ENCODE assay signal across 29 mouse cellular contexts in genomic region chr6:28785770-28786169, GRCm38 (mm10). TPM values are rescaled to one million over a fixed set of nuclear protein-coding genes. Genes with fewer than 3 reads are reported as not detected.
A peak's percentile ranks its signal among the peaks of the same experiment; 100 is the strongest.
DNase-seq lines count a peak whose midpoint lies in the region; ATAC-seq and TF ChIP-seq lines count a peak whose summit lies in the region.
"Had no signal": no experiment of that assay in that cellular context is flagged by ENCODE, and none has a peak within 500 bp of the region (broad histone marks: within the 10 kb centered on the region; RNA-seq: fewer than 3 reads in every experiment).

No protein-coding gene starts in this region.

- H3K4me1 ChIP-seq in heart, embryonic 11.5 days (ENCODE audit: control insufficient read depth, insufficient read depth, low read length) = peaks cover 45% of the 10 kb centered on the region
- peaks cover 36% of the 10 kb centered on the region for H3K4me1 ChIP-seq in liver, embryonic 13.5 days (replicated peaks)

- H3K9me3 ChIP-seq in heart, embryonic 11.5 days (replicated peaks; ENCODE audit: control insufficient read depth, low read length) = no peaks in the 10 kb centered on the region
- H3K9me3 ChIP-seq in liver, embryonic 13.5 days (replicated peaks) = no peaks in the 10 kb centered on the region
- H3K9me3 ChIP-seq: forebrain, embryonic 10.5 days; heart, embryonic 10.5 days; hindbrain, embryonic 10.5 days; limb, embryonic 13.5 days; lung, embryonic 15.5 days; midbrain, embryonic 10.5 days; neural tube, embryonic 13.5 days had no signal

- DNase-seq in heart, postnatal 14 days = no peak
- no peak for DNase-seq in layer of hippocampus, adult 2 months (ENCODE audit: low spot score in 2 of 2)
- no peak for DNase-seq in layer of hippocampus, adult 9-10 months (ENCODE audit: low spot score)
- peak; percentile 6 for DNase-seq in 416B (ENCODE audit: low read depth)
- DNase-seq in liver, embryonic 13.5 days = no peak
- no peak for DNase-seq in urinary bladder, postnatal 10 days (ENCODE audit: low spot score)
- no peak for DNase-seq in B cell, adult 2 months
- DNase-seq: cerebellum, adult 11 months; cerebellum, adult 9-11 months; forebrain, postnatal 0 days; gastrocnemius, postnatal 14 days; kidney, adult 9 months; kidney, postnatal 14 days; layer of hippocampus, postnatal 36 days; thymus, postnatal 14 days had no signal

- TF ChIP-seq CTCF in layer of hippocampus, adult 2 months (conservative IDR thresholded peaks at IDR 0.05) = no peak

- no peak overlapping the region; the same call in 1 of the 2 replicates for H3K4me2 ChIP-seq in heart, embryonic 11.5 days
- no peak overlapping the region for H3K4me2 ChIP-seq in liver, embryonic 13.5 days
- H3K4me2 ChIP-seq: limb, embryonic 13.5 days; lung, embryonic 15.5 days; neural tube, embryonic 13.5 days had no signal

- H3K4me3 ChIP-seq in heart, embryonic 11.5 days (ENCODE audit: low read depth, low read length) = no peak overlapping the region
- H3K4me3 ChIP-seq in layer of hippocampus, adult 2 months = no peak overlapping the region
- H3K4me3 ChIP-seq in liver, embryonic 13.5 days (replicated peaks) = no peak overlapping the region
- H3K4me3 ChIP-seq: forebrain, embryonic 10.5 days; heart, embryonic 10.5 days; hindbrain, embryonic 10.5 days; limb, embryonic 13.5 days; lung, embryonic 15.5 days; midbrain, embryonic 10.5 days; myocyte; neural tube, embryonic 13.5 days had no signal

- H3K36me3 ChIP-seq in heart, embryonic 11.5 days (ENCODE audit: control insufficient read depth, insufficient read depth, low read length) = no peaks in the 10 kb centered on the region
- no peaks in the 10 kb centered on the region for H3K36me3 ChIP-seq in liver, embryonic 13.5 days
- H3K36me3 ChIP-seq: forebrain, embryonic 10.5 days; heart, embryonic 10.5 days; hindbrain, embryonic 10.5 days; limb, embryonic 13.5 days; lung, embryonic 15.5 days; midbrain, embryonic 10.5 days; neural tube, embryonic 13.5 days had no signal

- 23% methylated on average over 8 of the region's 8 CpGs for WGBS in heart, embryonic 11.5 days (ENCODE audit: insufficient replicate concordance)
- 19% methylated on average over 8 of the region's 8 CpGs for WGBS in liver, embryonic 13.5 days (ENCODE audit: insufficient replicate concordance)

- no peak for ATAC-seq in heart, embryonic 11.5 days (replicated peaks; ENCODE audit: insufficient number of reproducible peaks, low FRiP score, low TSS enrichment)
- peak; percentile 64 for ATAC-seq in liver, embryonic 13.5 days (ENCODE audit: low read depth)
- ATAC-seq: CD4-positive, CD25-positive, alpha-beta regulatory T cell, adult 4 months; forebrain, postnatal 0 days; hindbrain, postnatal 0 days; intestine, embryonic 16.5 days; midbrain, embryonic 16.5 days; Patski had no signal

- intact Hi-C loops in heart, postnatal 14 days (cut with DNase I) = no loop called here

- H3K27me3 ChIP-seq in heart, embryonic 11.5 days (ENCODE audit: control insufficient read depth, insufficient read depth, low read length) = no peaks in the 10 kb centered on the region
- H3K27me3 ChIP-seq in liver, embryonic 13.5 days = no peaks in the 10 kb centered on the region
- H3K27me3 ChIP-seq: limb, embryonic 13.5 days; lung, embryonic 15.5 days; neural tube, embryonic 13.5 days; Patski had no signal

- 0 out of 2 replicates have a peak overlapping the region, but pooled peaks have one; percentile 18 for H3K27ac ChIP-seq in heart, embryonic 11.5 days (ENCODE audit: low read depth, low read length)
- H3K27ac ChIP-seq in layer of hippocampus, adult 2 months = 0 out of 2 replicates have a peak overlapping the region, but pooled peaks have one; percentile 28
- 0 out of 2 replicates have a peak overlapping the region, but pooled peaks have one; percentile 26 for H3K27ac ChIP-seq in liver, embryonic 13.5 days
- H3K27ac ChIP-seq: forebrain, embryonic 10.5 days; heart, embryonic 10.5 days; hindbrain, embryonic 10.5 days; hindbrain, postnatal 0 days; limb, embryonic 13.5 days; lung, embryonic 15.5 days; midbrain, embryonic 10.5 days; neural tube, embryonic 13.5 days had no signal

- H3K9ac ChIP-seq in heart, embryonic 11.5 days (ENCODE audit: low read depth, low read length) = no peak overlapping the region
- no peak overlapping the region for H3K9ac ChIP-seq in liver, embryonic 13.5 days
- H3K9ac ChIP-seq: forebrain, postnatal 0 days; limb, embryonic 13.5 days; lung, embryonic 15.5 days; neural tube, embryonic 13.5 days had no signal

RNA-seq across cellular contexts. Expression of gene Lrrc4, which starts 45.8 kb away (rescaled TPM):
- 1.1 TPM in 2 replicates for polyA plus RNA-seq in heart, embryonic 11.5 days (2014; fragmentation: Nextera tagmentation; extraction: Ambion mirVana)
- total RNA-seq in heart, postnatal 14 days (2021) = under 1 TPM; 0.22 to 0.43 TPM
- total RNA-seq in layer of hippocampus, adult 2 months (2021) = 10 to 100 TPM; 96.2 to 98.8 TPM
- polyA plus RNA-seq in liver, embryonic 13.5 days (2015; fragmentation: Nextera tagmentation; extraction: Ambion mirVana) = 0.06 and 0.08 TPM in 2 replicates
- polyA plus RNA-seq: Patski had no signal

Comparison
In these comparisons a context has a peak if more than half of its experiments do, and no peak if none do; other contexts are left out.
1. RNA of gene Lrrc4, which starts 45.8 kb away (total RNA-seq): 96.2 to 98.8 TPM in layer of hippocampus, adult 2 months; 0.22 to 0.43 TPM in heart, postnatal 14 days; every median in the first group is over 10 times any median in the second.
2. Peak in every context shown above with its lines, with median percentiles within 50 percentile points of each other: H3K27ac ChIP-seq.